Mouse (Mus musculus): ENCODE results near the gene Tgfb1.
A peak's percentile ranks its signal among the peaks of the same experiment; 100 is the strongest.

DNA sequence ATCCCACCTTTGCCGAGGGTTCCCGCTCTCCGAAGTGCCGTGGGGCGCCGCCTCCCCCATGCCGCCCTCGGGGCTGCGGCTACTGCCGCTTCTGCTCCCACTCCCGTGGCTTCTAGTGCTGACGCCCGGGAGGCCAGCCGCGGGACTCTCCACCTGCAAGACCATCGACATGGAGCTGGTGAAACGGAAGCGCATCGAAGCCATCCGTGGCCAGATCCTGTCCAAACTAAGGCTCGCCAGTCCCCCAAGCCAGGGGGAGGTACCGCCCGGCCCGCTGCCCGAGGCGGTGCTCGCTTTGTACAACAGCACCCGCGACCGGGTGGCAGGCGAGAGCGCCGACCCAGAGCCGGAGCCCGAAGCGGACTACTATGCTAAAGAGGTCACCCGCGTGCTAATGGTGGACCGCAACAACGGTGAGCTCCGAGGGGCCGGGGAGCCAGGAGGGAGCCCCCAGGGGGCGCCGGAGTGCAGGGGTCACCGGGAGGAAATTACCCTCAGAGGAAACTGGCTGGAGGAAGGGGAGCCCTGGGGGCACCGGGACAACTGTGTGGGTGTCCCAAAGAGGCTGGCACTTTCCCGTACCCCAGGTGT is 1.1 kb downstream of the Tgfb1 start:
- peak; percentile 63 for TF ChIP-seq CTCF (IDR thresholded peaks at IDR 0.05; ENCODE audit: low read depth)
- no peak for TF ChIP-seq EP300 (IDR thresholded peaks at IDR 0.05; ENCODE audit: low read depth)
